17 mouse cellular contexts compared by ENCODE assay signal in the genomic region with DNA sequence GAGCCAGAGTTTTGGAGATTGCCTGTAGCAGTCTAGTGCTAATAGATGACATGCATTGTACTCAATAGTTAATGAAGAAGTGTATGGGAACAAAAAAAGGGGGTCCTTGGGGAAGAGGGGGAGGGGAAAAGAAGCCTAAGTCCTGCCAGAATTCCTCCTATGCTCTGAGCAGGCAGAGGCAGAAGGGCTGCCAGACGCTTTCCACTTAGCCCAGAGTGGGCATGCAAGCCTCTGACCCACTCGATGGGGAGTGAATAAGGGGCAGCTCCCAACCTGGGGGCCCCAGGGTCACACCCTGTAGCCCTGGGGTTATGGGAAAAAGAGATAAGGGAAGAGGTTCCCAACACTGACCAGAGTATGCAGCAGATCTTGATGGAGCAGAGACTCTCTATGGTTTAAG.
"Had no signal": no experiment of that assay in that cellular context is flagged by ENCODE, and none has a peak within 500 bp of the region (broad histone marks: within the 10 kb centered on the region; RNA-seq: fewer than 3 reads in every experiment).

No protein-coding gene starts in this region.

- H3K27me3 ChIP-seq: neural tube, embryonic 13.5 days; neural tube, embryonic 15.5 days had no signal

- H3K9ac ChIP-seq: liver, embryonic 14.5 days; lung, embryonic 14.5 days; neural tube, embryonic 13.5 days; neural tube, embryonic 15.5 days had no signal

- H3K4me2 ChIP-seq: lung, embryonic 14.5 days; neural tube, embryonic 13.5 days; neural tube, embryonic 15.5 days had no signal

- DNase-seq: lung, adult 18-20 months; lung, embryonic 14.5 days; lung, postnatal 10 days; lung, postnatal 4 days; retina, postnatal 1 day; right cerebral cortex, adult 18-20 months; right cerebral cortex, postnatal 25 days; right cerebral cortex, postnatal 4 days; spleen, adult 18-20 months; thymus, adult 18-20 months; thymus, postnatal 14 days; thymus, postnatal 36 days had no signal

- H3K4me3 ChIP-seq: midbrain, embryonic 10.5 days; myocyte; neural tube, embryonic 13.5 days; neural tube, embryonic 15.5 days had no signal

- H3K9me3 ChIP-seq: midbrain, embryonic 10.5 days; neural tube, embryonic 13.5 days; neural tube, embryonic 15.5 days had no signal

- H3K36me3 ChIP-seq: midbrain, embryonic 10.5 days; neural tube, embryonic 13.5 days; neural tube, embryonic 15.5 days had no signal

- H3K27ac ChIP-seq: liver, embryonic 14.5 days; midbrain, embryonic 10.5 days; neural tube, embryonic 13.5 days; neural tube, embryonic 15.5 days had no signal

- H3K4me1 ChIP-seq: midbrain, embryonic 10.5 days; neural tube, embryonic 15.5 days had no signal
